Mouse (Mus musculus) CH12.LX (cell line): Measurements from ENCODE around the gene Zfp663. TPM values are rescaled to one million over a fixed set of nuclear protein-coding genes. Genes with fewer than 3 reads are reported as not detected.

Source experiments
- DNase-seq: peaks from one replicate; pipeline ENCODE4 v3.0.0-alpha.2; 2013; ENCODE audit errors: extremely low read depth
- H3K27ac ChIP-seq: 2 replicates; pipeline ENCODE4 v1.5.1; 2012; ENCODE audit warnings: low read depth, mild to moderate bottlenecking, control low read depth, moderate library complexity; ENCODE audit not compliant: insufficient read depth
- H3K27me3 ChIP-seq: replicated peaks from 2 replicates; pipeline ENCODE3; 2012; ENCODE audit warnings: inconsistent platforms
- H3K36me3 ChIP-seq, 2 experiments: replicated peaks in 1 of 2; 2 replicates each; pipeline versions ENCODE3 to v1.6.1; 2012; ENCODE audit warnings: inconsistent platforms in 1 of 2, low read length in 1 of 2, mild to moderate bottlenecking in 1 of 2, mixed read lengths in 1 of 2, moderate library complexity in 1 of 2; ENCODE audit not compliant: control insufficient read depth in 1 of 2, insufficient read depth in 1 of 2
- H3K4me1 ChIP-seq, 2 experiments: 2 replicates each; pipeline ENCODE4 v1.6.1; 2012; ENCODE audit warnings: inconsistent platforms in 1 of 2, moderate library complexity in 1 of 2; ENCODE audit not compliant: insufficient read depth in 2 of 2, control insufficient read depth in 1 of 2
- H3K4me2 ChIP-seq: 2 replicates; pipeline ENCODE4 v1.6.1; 2012; ENCODE audit warnings: low read depth, mild to moderate bottlenecking, control low read depth; ENCODE audit not compliant: poor library complexity, insufficient read depth, severe bottlenecking
- H3K4me3 ChIP-seq, 3 experiments: fragments of 150-350 bp in 1 of 3; sonication (generic) in 1 of 3; replicated peaks in 1 of 3; 2 replicates each; pipeline versions ENCODE3 to v1.5.1; 2011 to 2012; ENCODE audit warnings: low read depth in 2 of 3, low read length in 2 of 3, mild to moderate bottlenecking in 2 of 3, moderate library complexity in 2 of 3, control low read depth in 1 of 3, improper control_type of control experiment in 1 of 3, inconsistent platforms in 1 of 3, mixed read lengths in 1 of 3; ENCODE audit not compliant: poor library complexity in 1 of 3
- H3K79me2 ChIP-seq: replicated peaks from 2 replicates; pipeline ENCODE4 v1.6.1; 2012; ENCODE audit warnings: mild to moderate bottlenecking, moderate library complexity; ENCODE audit not compliant: control insufficient read depth, poor library complexity, insufficient read depth, severe bottlenecking; ENCODE audit errors: extremely low read depth
- H3K9ac ChIP-seq: 2 replicates; pipeline ENCODE4 v1.6.1; 2012; ENCODE audit warnings: low read depth, mild to moderate bottlenecking, control low read depth, moderate library complexity; ENCODE audit not compliant: insufficient read depth
- H3K9me3 ChIP-seq: replicated peaks from 2 replicates; pipeline ENCODE3; 2012; ENCODE audit warnings: low read length, inconsistent platforms, mixed read lengths
- CHD2 ChIP-seq: IDR thresholded peaks from 2 replicates; pipeline ENCODE4 v1.6.1; 2011; ENCODE audit warnings: low read length, improper control_type of control experiment
- CTCF ChIP-seq, 2 experiments: IDR thresholded peaks in 1 of 2; conservative IDR thresholded peaks in 1 of 2; 2 replicates each; pipeline ENCODE4 v1.5.1; 2011 to 2012; ENCODE audit warnings: low read depth in 2 of 2, low read length in 2 of 2, improper control_type of control experiment in 1 of 2, inconsistent platforms in 1 of 2, mild to moderate bottlenecking in 1 of 2, moderate library complexity in 1 of 2
- E2F4 ChIP-seq: IDR thresholded peaks from 2 replicates; pipeline ENCODE4 v1.6.1; 2011; ENCODE audit warnings: low read depth, low read length, improper control_type of control experiment; ENCODE audit not compliant: insufficient replicate concordance
- ETS1 ChIP-seq: conservative IDR thresholded peaks from 2 replicates; pipeline ENCODE4 v1.6.1; 2012; ENCODE audit warnings: low read depth, mild to moderate bottlenecking, inconsistent platforms, low read length, improper control_type of control experiment, moderate library complexity
- IRF4 ChIP-seq: IDR thresholded peaks from 2 replicates; pipeline ENCODE4 v1.6.1; 2014; ENCODE audit warnings: low read depth, mild to moderate bottlenecking, inconsistent platforms, low read length, improper control_type of control experiment
- JUND ChIP-seq: conservative IDR thresholded peaks from 2 replicates; pipeline ENCODE4 v1.6.1; 2011; ENCODE audit warnings: low read depth, low read length, improper control_type of control experiment
- KAT2A ChIP-seq: IDR thresholded peaks from 2 replicates; pipeline ENCODE4 v1.6.1; 2012; ENCODE audit warnings: low read length, improper control_type of control experiment, inconsistent platforms; ENCODE audit not compliant: insufficient replicate concordance
- MAFK ChIP-seq: IDR thresholded peaks from 2 replicates; pipeline ENCODE4 v1.6.1; 2011; ENCODE audit warnings: low read length, improper control_type of control experiment; ENCODE audit not compliant: insufficient replicate concordance
- MAX ChIP-seq: IDR thresholded peaks from 2 replicates; pipeline ENCODE4 v1.6.1; 2011; ENCODE audit warnings: low read length, improper control_type of control experiment
- MXI1 ChIP-seq: IDR thresholded peaks from 2 replicates; pipeline ENCODE4 v1.6.1; 2011; ENCODE audit warnings: mild to moderate bottlenecking, low read depth, low read length, improper control_type of control experiment
- NRF1 ChIP-seq: IDR thresholded peaks from 2 replicates; pipeline ENCODE4 v1.6.1; 2014; ENCODE audit warnings: low read depth, mild to moderate bottlenecking, inconsistent platforms, low read length, improper control_type of control experiment, moderate library complexity
- PAX5 ChIP-seq: IDR thresholded peaks from 2 replicates; pipeline ENCODE4 v1.6.1; 2012; ENCODE audit warnings: low read length, inconsistent platforms, mixed read lengths
- RAD21 ChIP-seq: IDR thresholded peaks from 2 replicates; pipeline ENCODE4 v1.6.1; 2011; ENCODE audit warnings: low read depth, mild to moderate bottlenecking, low read length, improper control_type of control experiment, moderate library complexity
- SMC3 ChIP-seq: IDR thresholded peaks from 2 replicates; pipeline ENCODE4 v1.6.1; 2011; ENCODE audit warnings: low read depth, low read length, improper control_type of control experiment
- TCF12 ChIP-seq: IDR thresholded peaks from 2 replicates; pipeline ENCODE4 v1.6.1; 2014; ENCODE audit warnings: low read depth, mild to moderate bottlenecking, inconsistent platforms, low read length, improper control_type of control experiment
- USF2 ChIP-seq: conservative IDR thresholded peaks from 2 replicates; pipeline ENCODE4 v1.6.1; 2011; ENCODE audit warnings: low read depth, low read length, improper control_type of control experiment
- ZC3H11A ChIP-seq: IDR thresholded peaks from 2 replicates; pipeline ENCODE4 v1.6.1; 2012; ENCODE audit warnings: low read depth, mild to moderate bottlenecking, inconsistent platforms, low read length, improper control_type of control experiment
- ZKSCAN1 ChIP-seq: IDR thresholded peaks from 2 replicates; pipeline ENCODE4 v1.6.1; 2012; ENCODE audit warnings: low read depth, inconsistent platforms, low read length, improper control_type of control experiment, borderline replicate concordance
- ZMIZ1 ChIP-seq: IDR thresholded peaks from 2 replicates; pipeline ENCODE4 v1.6.1; 2012; ENCODE audit warnings: low read depth, mild to moderate bottlenecking, inconsistent platforms, low read length, improper control_type of control experiment
- dilution Hi-C: fragments of 300-500 bp; cut with MboI; formaldehyde crosslinking; loops from 2 replicates; pipeline ENCODE4 v1.14.3; 2020; ENCODE audit warnings: low sequenced_read_pairs; ENCODE audit not compliant: extremely low pct_unique_long_range_greater_than_20kb, extremely low pct_ligation_motif_present
- in situ Hi-C: fragments of 300-500 bp; cut with MboI; formaldehyde crosslinking; loops from 3 replicates; pipeline ENCODE4 v1.14.3; 2019; ENCODE audit warnings: low sequenced_read_pairs, low pct_ligation_motif_present, low pct_unique_long_range_greater_than_20kb, mixed read lengths
- polyA plus RNA-seq: library from polyadenylated mRNA; unstranded; fragments of >175 nt; gene quantifications from 2 replicates; pipeline ENCODE4 v1.2.1, GENCODE M21; 2012; ENCODE audit warnings: low read depth; ENCODE audit not compliant: insufficient read length
- total RNA-seq, 2 experiments: library from RNA; depleted of rRNA; stranded (reverse); fragments of 300-350 nt in 1 of 2; fragments of >200 nt in 1 of 2; gene quantifications; 2 replicates each; pipeline ENCODE4 v1.2.3; 2012 to 2014

Zfp663 gene
- total and polyA plus RNA-seq, 3 experiments: not detected

GRCm38 (mm10) chr2:165320531-165321150, 47.9 kb downstream of the Zfp663 start:
- H3K36me3 ChIP-seq: peaks cover 9 to 38% of the 10 kb centered on the region in 2 experiments
- H3K4me1 ChIP-seq: peaks cover 6 to 34% of the 10 kb centered on the region in 2 experiments
- no peaks in the 10 kb centered on the region for H3K79me2 ChIP-seq
- no peak overlapping the region for H3K4me2 ChIP-seq
- H3K9ac ChIP-seq: no peak overlapping the region
- TF ChIP-seq IRF4 (no peak), JUND (no peak), TCF12 (no peak), MAX (no peak), RAD21 (no peak), MXI1 (no peak), CTCF (conservative IDR thresholded peaks at IDR 0.05 in 1 of 2, IDR thresholded peaks at IDR 0.05 in 1 of 2; ENCODE audit: low read depth in 2 of 2, low read length in 2 of 2) (no peak), ZKSCAN1 (no peak), USF2 (no peak), E2F4 (no peak), SMC3 (no peak), ZMIZ1 (no peak), CHD2 (no peak)
- no peak for DNase-seq
- H3K4me3 ChIP-seq: no peak overlapping the region
- dilution Hi-C loops: no loop called here
- in situ Hi-C loops: no loop called here
- H3K9me3 ChIP-seq: no peaks in the 10 kb centered on the region
- no peaks in the 10 kb centered on the region for H3K27me3 ChIP-seq
- no peak overlapping the region for H3K27ac ChIP-seq

GRCm38 (mm10) chr2:165319503-165319902, 49.0 kb downstream of the Zfp663 start:
- Histone ChIP-seq H3K4me3 (no peak overlapping the region), H3K27ac (no peak overlapping the region), H3K27me3 (no peaks in the 10 kb centered on the region), H3K9ac (no peak overlapping the region), H3K4me2 (no peak overlapping the region), H3K79me2 (no peaks in the 10 kb centered on the region), H3K9me3 (no peaks in the 10 kb centered on the region), H3K4me1 (peaks cover 4 to 26% of the 10 kb centered on the region in 2 experiments), H3K36me3 (peaks cover 21 to 50% of the 10 kb centered on the region in 2 experiments)
- DNase-seq: no peak
- dilution Hi-C loops (no loop called here), in situ Hi-C loops (no loop called here)
- TF ChIP-seq ZKSCAN1 (no peak), ZC3H11A (no peak), KAT2A (no peak), MAFK (no peak), ETS1 (no peak), PAX5 (no peak), SMC3 (no peak), NRF1 (no peak), RAD21 (no peak)
